Mouse (Mus musculus): ENCODE results near the gene Armc6. TPM values are rescaled to one million over a fixed set of nuclear protein-coding genes. Genes with fewer than 3 reads are reported as not detected.

The Armc6 gene
- total RNA-seq, 2 experiments from 2014 or later: 57.1 to 68.7 TPM

- intact Hi-C loops (cut with DNase I): no loop called here
- DNase-seq (ENCODE audit: low spot score in 2 of 2): no peak
Measured at GRCm38 (mm10) chr8:70204757-70205156, 29.5 kb downstream of the Armc6 start.

DNA sequence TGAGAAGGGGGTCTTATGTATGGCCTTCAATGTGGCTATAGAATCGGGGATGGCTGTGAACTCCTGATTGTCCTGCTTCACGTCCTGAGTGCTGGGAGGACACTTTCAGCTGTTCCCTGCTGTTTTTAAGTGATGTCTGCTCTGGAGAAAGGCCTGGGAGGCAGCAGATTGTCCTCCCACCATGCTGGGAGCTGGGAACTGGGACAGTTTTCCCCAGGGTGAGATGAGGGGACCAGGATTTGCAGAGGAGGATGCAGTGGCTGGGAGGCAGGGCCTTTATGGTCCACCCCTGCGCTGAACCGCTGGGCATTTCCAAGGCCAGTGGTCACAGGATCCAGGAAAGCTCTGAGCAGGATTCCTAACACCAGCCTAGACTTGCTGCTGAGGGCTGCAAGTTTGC lies 31.2 kb downstream of the Armc6 start:
- DNase-seq (ENCODE audit: low spot score in 2 of 2): no peak
- intact Hi-C loops (cut with DNase I): no loop called here

GRCm38 (mm10) chr8:70201417-70201816 lies 32.8 kb downstream of the Armc6 start:
- no peak for DNase-seq (ENCODE audit: low spot score in 2 of 2)
- intact Hi-C loops (cut with DNase I): no loop called here

DNA sequence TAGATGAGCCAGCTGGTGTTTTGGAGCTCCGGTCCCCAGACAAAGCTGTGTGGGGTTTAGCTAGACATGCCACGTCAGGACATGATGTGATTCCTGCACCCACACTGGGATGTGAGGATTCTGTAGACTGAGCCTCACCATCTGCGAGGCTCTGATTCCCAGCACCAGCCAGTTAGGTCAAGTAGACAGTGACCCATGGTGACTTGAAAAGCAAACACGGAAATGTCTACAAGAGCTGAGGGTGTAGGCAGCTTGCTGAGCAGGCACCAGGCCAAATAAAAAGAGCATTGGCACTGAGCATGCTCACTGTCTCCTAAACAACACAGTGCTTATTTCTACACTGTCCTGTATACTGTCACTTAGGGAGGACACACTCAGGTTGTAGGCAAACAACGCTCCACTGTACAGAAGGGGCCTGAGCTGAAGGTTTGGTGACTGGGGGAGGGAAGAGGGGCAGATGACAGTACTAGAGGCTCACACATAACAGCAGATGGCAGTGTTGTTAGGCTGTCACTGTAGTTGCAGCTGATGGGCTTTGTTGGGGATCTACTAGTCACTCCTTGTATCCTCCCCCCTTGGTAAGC lies 34.1 kb downstream of the Armc6 start:
- DNase-seq (ENCODE audit: low spot score in 2 of 2): peak; percentile 46 to 84
- intact Hi-C loops (cut with DNase I): no loop called here

GRCm38 (mm10) chr8:70197603-70198002 lies 36.7 kb downstream of the Armc6 start:
- intact Hi-C loops (cut with DNase I): no loop called here
- DNase-seq (ENCODE audit: low spot score in 2 of 2): no peak

DNA sequence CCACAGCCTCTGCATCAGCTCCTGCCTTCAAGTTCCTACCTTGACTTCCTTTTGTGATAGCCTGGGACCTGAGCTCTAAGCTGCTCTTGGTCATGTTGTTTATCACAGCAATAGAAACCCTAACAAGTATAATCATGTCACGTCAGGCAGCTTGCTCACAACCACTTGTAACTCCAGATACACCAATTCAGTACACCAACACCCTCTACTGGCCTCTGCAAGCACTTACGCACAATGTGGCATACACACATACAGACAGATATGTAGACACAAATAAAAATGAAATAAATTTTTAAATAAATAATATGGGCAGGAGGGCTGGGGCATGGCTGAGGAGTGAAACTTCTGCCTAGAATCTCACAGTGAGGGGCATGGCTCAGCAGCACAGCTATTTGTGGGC lies 38.5 kb downstream of the Armc6 start:
- intact Hi-C loops (cut with DNase I): no loop called here
- DNase-seq (ENCODE audit: low spot score in 2 of 2): no peak

DNA sequence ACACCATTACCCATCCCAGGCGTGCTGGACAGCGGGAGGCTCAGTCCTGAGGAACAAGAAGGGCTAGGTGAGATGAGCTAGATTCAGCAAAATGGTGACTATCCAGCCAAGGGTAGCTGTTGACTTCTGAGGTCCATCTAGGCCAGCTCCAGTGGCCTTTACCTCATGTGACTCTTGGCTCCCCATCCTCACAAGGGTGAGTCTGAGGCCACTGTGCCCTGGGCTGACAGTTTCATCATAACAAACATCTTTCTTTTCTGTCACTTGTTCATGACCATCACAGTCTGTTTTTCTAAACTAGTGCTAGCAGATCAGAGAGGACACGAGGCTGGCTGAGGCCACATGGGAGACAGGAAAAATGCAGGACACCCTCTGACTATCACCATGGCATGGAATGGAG lies 40.1 kb downstream of the Armc6 start:
- intact Hi-C loops (cut with DNase I): no loop called here

DNA sequence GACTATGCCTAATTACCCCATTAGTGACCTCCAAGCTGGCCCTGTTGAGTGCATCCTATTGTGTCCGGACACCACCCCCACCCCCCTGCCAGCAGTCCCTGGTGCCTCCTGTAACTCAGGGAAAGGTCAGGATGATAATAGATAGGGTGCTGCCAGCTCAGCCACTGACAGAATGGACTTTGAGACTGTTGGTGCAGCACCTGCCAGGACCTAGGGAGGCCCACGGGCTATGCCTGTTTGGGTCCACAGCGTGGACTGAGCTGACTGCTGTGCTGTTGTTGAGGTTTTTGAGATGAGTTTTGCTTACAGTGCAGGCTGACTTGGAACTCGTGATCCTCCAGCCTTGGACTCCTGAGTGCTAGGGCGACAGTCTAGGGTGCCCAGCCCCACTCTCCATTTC lies 41.0 kb downstream of the Armc6 start:
- intact Hi-C loops (cut with DNase I): no loop called here
- no peak for DNase-seq (ENCODE audit: low spot score in 2 of 2)

More for the DNA sequence above, 40.1 kb downstream of the Armc6 start:
- DNase-seq (ENCODE audit: low spot score in 2 of 2): no peak

GRCm38 (mm10) chr8:70188707-70189106 lies 45.6 kb downstream of the Armc6 start:
- intact Hi-C loops (cut with DNase I): no loop called here

DNA sequence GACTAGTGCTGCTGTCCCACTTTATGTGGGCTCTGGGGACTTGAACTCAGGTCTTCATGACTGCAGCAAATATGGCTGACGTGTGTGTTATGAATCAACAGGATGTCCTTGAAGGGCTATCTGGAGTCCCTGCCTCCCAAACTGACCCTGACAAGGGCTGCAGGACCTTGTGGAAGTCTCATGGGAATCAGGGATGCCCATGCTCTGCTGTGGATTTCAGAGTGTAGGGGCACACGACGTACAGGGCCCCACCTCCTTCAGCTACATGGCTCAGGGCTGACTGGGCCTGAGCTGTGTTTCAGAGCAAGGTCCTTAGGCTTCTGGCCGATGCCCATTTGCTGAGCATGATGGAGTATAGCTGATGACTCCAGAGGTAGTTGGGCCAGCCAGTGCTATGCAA lies 51.1 kb downstream of the Armc6 start:
- no peak for DNase-seq (ENCODE audit: low spot score in 2 of 2)
- intact Hi-C loops (cut with DNase I): no loop called here

More at GRCm38 (mm10) chr8:70188707-70189106, 45.6 kb downstream of the Armc6 start:
- DNase-seq (ENCODE audit: low spot score in 2 of 2): no peak

GRCm38 (mm10) chr8:70181903-70182252 lies 52.4 kb downstream of the Armc6 start:
- intact Hi-C loops (cut with DNase I): no loop called here
- no peak for DNase-seq (ENCODE audit: low spot score in 2 of 2)

GRCm38 (mm10) chr8:70181212-70181902 lies 52.9 kb downstream of the Armc6 start:
- no peak for DNase-seq (ENCODE audit: low spot score in 2 of 2)
- intact Hi-C loops (cut with DNase I): no loop called here

DNA sequence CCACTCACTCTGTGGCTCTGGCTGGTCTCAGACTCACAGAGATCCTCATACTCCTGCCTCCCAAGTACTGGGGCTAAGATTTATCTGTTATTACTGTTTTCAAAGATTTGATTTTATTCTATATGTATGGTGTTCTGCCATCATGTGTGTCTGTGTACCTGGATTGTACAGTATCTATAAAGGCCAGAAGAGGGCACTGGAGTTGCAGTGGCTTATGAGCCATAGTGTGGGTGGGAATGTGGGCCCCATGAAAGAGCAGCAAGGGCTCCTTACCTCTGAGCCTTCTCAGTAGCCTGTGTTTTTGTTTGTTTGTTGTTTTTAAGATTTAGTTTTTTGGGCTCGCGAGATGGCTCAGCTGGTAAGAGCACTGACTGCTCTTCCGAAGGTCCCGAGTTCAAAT lies 55.2 kb downstream of the Armc6 start:
- intact Hi-C loops (cut with DNase I): no loop called here

DNA sequence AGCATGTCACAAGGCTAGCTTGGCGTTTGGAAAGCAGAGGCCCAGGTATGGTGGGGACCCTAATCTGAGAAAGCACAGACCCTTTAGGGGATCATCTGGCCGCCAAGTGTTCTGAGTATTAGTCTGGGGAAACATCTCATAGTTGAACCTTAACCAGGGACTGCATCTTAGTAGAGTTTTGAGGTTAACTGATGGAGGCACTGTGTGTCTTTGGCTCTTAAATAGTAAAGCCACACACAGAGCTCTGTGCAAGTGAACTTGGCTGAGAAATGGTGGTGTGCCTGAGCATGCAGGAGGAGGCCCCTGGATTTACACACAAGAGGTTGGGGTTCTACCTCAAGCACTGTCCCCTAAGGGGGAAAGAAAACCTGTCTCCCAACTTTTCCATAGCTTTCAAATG lies 56.0 kb downstream of the Armc6 start:
- intact Hi-C loops (cut with DNase I): no loop called here

More for the DNA sequence above, 55.2 kb downstream of the Armc6 start:
- DNase-seq (ENCODE audit: low spot score in 2 of 2): no peak

DNA sequence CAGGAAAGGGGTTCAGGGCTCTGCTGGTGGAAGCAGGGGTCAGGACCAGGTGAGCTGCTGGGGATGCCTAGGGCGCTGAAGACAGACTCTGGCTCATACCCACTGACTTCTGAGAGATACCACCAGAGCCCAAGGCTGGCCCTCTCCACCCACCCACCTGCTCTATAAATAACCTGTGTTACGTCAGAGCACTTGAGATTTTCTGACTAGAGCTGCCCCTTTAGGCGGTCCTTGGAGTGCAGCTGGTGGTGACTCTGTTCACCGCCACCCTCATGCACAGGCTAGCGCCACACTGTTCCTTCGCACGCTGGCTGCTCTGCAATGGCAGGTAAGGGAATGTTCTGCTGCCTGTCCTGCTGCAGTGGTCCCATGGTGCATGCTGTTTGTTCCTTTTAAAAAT lies 60.2 kb downstream of the Armc6 start:
- no peak for DNase-seq (ENCODE audit: low spot score in 2 of 2)
- intact Hi-C loops (cut with DNase I): no loop called here

More for the DNA sequence above, 56.0 kb downstream of the Armc6 start:
- no peak for DNase-seq (ENCODE audit: low spot score in 2 of 2)

DNA sequence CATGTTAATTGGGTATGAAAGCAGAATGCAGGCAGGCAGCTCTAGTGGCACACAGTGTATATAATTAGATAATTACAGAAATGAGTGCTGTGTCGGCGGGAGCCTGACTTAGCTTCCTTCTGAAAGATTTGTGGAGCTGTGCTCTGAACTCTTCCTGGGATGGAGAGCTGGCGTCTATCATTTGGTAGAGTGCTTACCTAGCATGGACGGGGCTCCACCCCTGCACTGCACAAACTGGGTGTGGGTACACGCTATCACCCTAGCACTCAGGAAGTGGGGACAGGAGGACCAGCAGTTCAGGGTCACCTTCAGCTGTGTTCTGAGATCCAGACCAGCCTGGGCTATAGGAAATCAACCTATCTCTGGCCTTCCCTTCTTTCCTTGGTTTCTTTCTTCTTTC lies 60.9 kb downstream of the Armc6 start:
- DNase-seq (ENCODE audit: low spot score in 2 of 2): no peak
- intact Hi-C loops (cut with DNase I): no loop called here

DNA sequence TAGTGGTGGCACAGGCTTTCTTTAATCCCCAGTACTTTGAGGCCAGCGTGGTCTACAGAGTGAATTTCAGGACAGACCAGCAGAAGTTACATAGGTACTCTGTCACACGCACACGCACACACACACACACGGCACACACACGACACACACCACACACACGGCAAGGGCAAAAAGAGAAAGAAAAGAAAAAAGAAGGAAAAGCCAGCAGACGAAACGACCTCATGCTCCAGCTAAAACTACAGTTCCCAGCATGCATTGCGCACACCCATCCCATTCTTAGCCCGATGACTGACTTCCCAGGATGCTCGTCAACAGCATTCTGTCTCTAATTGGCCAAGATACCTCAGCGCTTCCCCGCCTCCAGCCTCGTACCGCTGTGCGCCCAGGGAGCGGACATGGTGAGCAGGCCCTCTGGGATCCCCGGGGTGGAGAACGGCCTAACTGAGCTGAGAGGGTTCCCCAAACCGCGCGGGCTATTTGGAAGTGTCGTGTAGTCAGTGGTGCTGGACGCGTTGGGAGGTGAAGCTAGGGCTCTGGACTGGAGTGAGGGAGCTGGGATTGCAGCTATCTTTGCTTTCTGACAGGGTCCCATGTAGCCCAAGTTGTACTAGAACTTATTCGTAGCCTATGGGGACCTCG lies 62.1 kb downstream of the Armc6 start, which contains the start of gene Tmem161a:
Tmem161a (plus strand) TSS at position 314 of the 639 bp plus-strand sequence.
- intact Hi-C loops (cut with DNase I): no loop called here
- DNase-seq (ENCODE audit: low spot score in 2 of 2): peak; percentile 94 to 95

DNA sequence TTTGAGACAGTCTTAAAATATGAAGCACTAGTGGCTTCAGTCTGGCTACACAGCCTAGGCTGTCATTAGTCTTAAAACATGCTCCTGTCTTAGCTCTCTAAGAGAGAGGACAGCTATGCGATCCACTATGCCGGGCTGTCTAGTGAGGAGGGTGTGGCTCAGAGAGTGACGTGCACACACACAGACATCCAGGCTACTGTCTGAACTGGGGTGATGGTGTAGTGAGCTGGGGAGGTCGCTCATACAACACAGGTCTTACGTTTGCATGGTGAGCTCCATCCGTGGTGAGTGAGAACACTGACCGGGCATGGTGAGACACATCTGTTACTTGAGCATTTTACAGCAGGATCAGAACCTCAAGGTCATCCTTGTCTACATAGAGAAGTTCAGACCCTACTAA lies 63.0 kb downstream of the Armc6 start:
- intact Hi-C loops (cut with DNase I): no loop called here
- DNase-seq (ENCODE audit: low spot score in 2 of 2): no peak

GRCm38 (mm10) chr8:70170748-70171147 lies 63.5 kb downstream of the Armc6 start:
- DNase-seq (ENCODE audit: low spot score in 2 of 2): no peak
- intact Hi-C loops (cut with DNase I): no loop called here
